Mouse (Mus musculus) kidney, postnatal 25 days (tissue): ENCODE results near the gene Cnga4.
"Not testable (repeated sequence)": the region's sequence is repeated elsewhere in the genome, so short reads cannot be mapped to it uniquely, and the experiment has no call there.

Experiments
- DNase-seq, 2 experiments: peaks; one replicate each; pipeline ENCODE4 v3.0.0; 2021; ENCODE audit warnings: mixed read lengths in 2 of 2

Gene Cnga4

DNA sequence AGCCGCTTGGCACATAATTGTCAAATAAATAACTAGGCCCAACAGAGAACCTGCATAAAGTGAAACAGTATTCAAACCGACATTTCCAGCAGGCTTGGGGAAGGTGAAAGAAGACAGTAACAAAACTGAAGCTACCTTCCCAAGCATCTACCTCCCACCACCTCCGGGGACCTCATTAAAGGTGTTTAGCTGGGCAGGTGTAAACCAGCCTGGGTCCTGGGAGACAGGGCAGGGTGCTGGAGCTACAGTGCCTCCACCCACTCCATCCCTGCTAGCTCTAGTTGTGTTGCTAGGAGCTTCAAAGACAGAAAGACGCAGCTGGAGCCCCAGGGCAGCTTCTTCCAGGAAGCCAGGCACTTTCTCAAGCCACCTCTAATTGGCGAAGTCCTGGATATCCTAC is at the start of gene Cnga4:
Gene Cnga4, plus strand, starts transcription at position 301 of the 400 bp plus-strand sequence.
- DNase-seq = no peak

GRCm38 (mm10) chr7:105356064-105356463 is 48.3 kb upstream of the Cnga4 start:
- not testable (repeated sequence) for DNase-seq

DNA sequence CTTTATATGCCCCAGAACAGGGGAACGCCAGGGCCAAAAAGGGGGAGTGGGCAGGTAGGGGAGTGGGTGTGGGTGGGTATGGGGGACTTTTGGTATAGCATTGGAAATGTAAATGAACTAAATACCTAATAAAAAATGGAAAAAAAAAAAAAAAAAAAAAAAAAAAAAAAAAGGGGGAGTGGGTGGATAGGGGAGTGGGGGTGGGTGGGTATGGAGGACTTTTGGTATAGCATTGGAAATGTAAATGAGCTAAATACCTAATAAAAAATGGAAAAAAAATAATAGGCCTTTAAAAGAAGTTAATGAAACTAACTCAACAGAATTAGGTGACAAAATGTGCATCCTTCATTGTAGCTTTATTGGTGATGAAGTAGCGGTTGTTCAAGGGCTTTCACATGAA is 47.9 kb upstream of the Cnga4 start:
- not testable (repeated sequence) for DNase-seq

GRCm38 (mm10) chr7:105361713-105362112 is 42.7 kb upstream of the Cnga4 start:
- DNase-seq = no peak

GRCm38 (mm10) chr7:105367268-105367667 is 37.1 kb upstream of the Cnga4 start:
- DNase-seq = no peak

DNA sequence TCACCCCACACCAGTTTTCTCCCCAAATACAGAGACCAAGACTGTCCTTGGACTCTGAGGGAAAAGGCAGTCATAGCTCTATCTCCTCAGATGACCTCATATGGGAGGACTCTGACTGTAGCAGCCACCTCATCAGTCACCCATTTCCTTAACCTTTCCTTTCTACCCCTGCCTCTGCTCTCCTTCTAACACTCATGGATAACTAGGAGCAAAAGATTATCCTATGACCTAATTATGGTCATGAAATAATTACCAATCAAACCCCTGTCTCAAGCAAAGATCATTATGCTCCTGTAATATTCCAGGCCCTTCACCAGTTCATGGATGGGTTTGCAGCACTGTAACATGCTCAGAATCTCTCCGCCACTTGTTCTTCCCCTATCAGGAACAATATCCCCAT is 36.4 kb upstream of the Cnga4 start, which contains the start of gene Olfr692:
Gene Olfr692, plus strand, starts transcription at position 301 of the 400 bp plus-strand sequence.
- DNase-seq = no peak

- DNase-seq = no peak
These were observed 35.8 kb upstream of the Cnga4 start for GRCm38 (mm10) chr7:105368521-105368920.

GRCm38 (mm10) chr7:105372912-105373311 is 31.5 kb upstream of the Cnga4 start:
- no peak for DNase-seq

DNA sequence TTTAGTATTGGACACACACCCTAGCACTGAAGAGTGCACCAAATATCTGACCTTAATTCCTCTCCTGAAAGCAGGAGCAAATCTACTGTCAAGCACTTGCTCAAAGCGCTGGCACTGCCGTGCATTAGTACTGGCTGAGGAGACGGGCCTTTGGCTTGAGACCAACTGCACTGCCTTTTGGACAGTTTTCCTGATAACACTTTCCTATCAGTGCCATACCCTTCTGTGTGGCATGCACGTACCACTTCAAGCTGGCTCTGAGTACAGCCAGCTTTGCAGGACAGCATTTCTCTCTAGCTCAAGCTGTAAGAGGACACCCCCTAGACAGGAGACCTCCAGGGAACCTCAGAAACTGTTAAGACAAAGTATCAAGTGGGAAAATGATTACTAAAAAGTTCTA is 30.9 kb upstream of the Cnga4 start:
- DNase-seq = no peak

GRCm38 (mm10) chr7:105373976-105374375 is 30.4 kb upstream of the Cnga4 start:
- no peak for DNase-seq

DNA sequence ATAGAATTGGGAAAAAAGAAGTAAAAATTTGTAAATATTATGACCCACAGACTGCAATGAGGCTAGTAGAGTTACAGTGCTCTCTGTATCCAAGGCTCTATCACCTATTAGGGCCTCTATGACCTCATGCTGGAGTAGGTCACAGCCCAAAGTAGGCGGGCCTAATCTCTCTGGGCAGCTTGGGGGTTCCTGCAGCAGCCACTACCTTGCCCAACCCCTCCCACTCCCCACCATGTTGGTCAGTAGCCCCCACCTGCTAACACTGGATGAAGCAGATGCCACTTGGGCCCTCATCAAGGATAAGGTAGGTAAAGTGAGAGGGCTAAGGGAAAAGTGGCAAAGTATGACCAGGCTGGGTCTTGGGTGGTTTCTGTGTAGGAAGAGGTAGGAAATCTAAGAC is 29.5 kb upstream of the Cnga4 start, which contains the start of gene Gm5901:
Gene Gm5901, plus strand, starts transcription at position 173 of the 400 bp plus-strand sequence.
- peak in 1 of 2 experiments; percentile 34 for DNase-seq

- DNase-seq = no peak
These were observed 24.0 kb upstream of the Cnga4 start for GRCm38 (mm10) chr7:105380329-105380728.

- no peak for DNase-seq
These were observed 16.7 kb upstream of the Cnga4 start for GRCm38 (mm10) chr7:105387696-105388095.

GRCm38 (mm10) chr7:105390236-105390635 is 14.1 kb upstream of the Cnga4 start:
- no peak for DNase-seq

- DNase-seq = no peak
These were observed 9.8 kb upstream of the Cnga4 start for GRCm38 (mm10) chr7:105394606-105395005.

GRCm38 (mm10) chr7:105395131-105395820 is 9.1 kb upstream of the Cnga4 start:
- DNase-seq = no peak

- DNase-seq = no peak
These were observed 8.2 kb upstream of the Cnga4 start for GRCm38 (mm10) chr7:105396126-105396525.

GRCm38 (mm10) chr7:105399058-105399934 is 5.1 kb upstream of the Cnga4 start:
- no peak for DNase-seq

GRCm38 (mm10) chr7:105399935-105400624 is 4.3 kb upstream of the Cnga4 start, which contains the start of gene Fam160a2:
TSS of gene Fam160a2 (minus strand) at chr7:105400054.
- DNase-seq = peak; percentile 100

DNA sequence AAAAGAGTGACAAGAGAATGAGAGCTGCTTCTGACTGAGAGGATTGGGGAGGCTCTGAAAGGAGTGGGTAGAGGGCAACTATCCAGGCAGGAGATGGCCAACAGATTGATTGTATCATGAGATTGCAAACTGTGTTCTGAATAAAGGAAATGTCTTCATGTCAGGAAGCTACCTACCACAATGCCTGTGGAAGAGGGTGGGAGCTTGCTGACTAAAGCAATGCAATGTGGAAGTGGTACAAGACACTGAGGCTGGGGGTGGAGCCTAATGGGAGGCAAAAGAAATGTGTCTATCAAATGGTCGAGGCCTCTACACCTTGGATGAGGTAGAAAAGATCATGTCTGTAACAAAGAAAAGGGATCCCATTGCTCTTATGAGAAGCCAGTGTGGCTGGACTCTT is 2.0 kb downstream of the Cnga4 start:
- no peak for DNase-seq

DNA sequence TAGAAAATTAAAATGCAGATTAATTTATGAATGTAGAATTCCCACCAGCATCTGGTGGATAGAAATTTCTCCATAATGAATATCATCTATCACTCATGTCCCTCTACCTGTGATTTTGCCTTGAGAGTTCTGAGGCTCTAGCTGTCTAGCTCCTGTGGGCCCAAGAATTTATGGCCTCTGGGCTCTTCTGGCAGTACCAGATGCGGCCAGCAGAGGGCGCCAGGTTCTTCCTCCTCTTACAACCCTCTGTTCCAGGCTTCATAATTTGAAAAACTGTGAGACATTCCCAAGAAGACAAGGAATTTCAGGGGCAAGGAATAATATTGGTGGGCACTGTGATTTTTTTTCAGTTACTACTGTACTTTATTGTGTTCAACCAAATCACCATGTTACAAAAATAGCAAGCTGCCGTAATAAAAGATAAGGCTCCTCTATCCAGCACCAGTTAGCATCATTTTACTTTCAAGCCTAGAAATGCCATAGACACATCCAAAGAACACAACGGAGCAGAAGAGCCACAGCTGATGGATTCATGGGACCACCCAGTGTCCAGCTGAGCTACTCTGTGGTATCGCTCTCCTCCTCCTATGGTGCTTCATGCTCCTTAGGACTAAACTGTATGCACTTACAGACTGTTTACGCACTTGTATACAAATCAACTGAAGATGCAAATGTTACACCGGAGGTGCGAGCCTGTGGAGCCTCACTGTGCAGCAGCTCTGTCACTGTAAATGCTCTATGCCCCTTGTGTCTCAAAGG is 7.7 kb downstream of the Cnga4 start:
- DNase-seq = peak; percentile 74 to 91

GRCm38 (mm10) chr7:105414385-105414784 is 10.0 kb downstream of the Cnga4 start:
- DNase-seq = no peak
